Mouse (Mus musculus): ENCODE measurements around the gene Eml1.

The Eml1 gene

GRCm38 (mm10) chr12:108430964-108431363 is 60.2 kb downstream of the Eml1 start:
- DNase-seq: no peak

- DNase-seq: no peak
These were observed 61.0 kb downstream of the Eml1 start for GRCm38 (mm10) chr12:108431714-108432113.

GRCm38 (mm10) chr12:108432578-108432977 is 61.8 kb downstream of the Eml1 start:
- DNase-seq: peak; percentile 58

GRCm38 (mm10) chr12:108433030-108433429 is 62.3 kb downstream of the Eml1 start:
- DNase-seq: peak; percentile 19

- DNase-seq: no peak
These were observed 62.7 kb downstream of the Eml1 start for GRCm38 (mm10) chr12:108433498-108433897.

- DNase-seq: no peak
These were observed 64.8 kb downstream of the Eml1 start for GRCm38 (mm10) chr12:108435444-108436015.

GRCm38 (mm10) chr12:108436029-108436923 is 65.5 kb downstream of the Eml1 start:
- DNase-seq: no peak

GRCm38 (mm10) chr12:108437446-108437845 is 66.7 kb downstream of the Eml1 start:
- DNase-seq: no peak

- no peak for DNase-seq
These were observed 72.5 kb downstream of the Eml1 start for GRCm38 (mm10) chr12:108443271-108443670.

- DNase-seq: no peak
These were observed 73.0 kb downstream of the Eml1 start for GRCm38 (mm10) chr12:108443708-108444107.

GRCm38 (mm10) chr12:108444166-108445115 is 73.7 kb downstream of the Eml1 start:
- no peak for DNase-seq

GRCm38 (mm10) chr12:108446721-108447120 is 76.0 kb downstream of the Eml1 start:
- peak; percentile 32 for DNase-seq

- DNase-seq: no peak
These were observed 77.6 kb downstream of the Eml1 start for GRCm38 (mm10) chr12:108448396-108448795.

- no peak for DNase-seq
These were observed 79.2 kb downstream of the Eml1 start for GRCm38 (mm10) chr12:108449935-108450334.

GRCm38 (mm10) chr12:108450546-108450945 is 79.8 kb downstream of the Eml1 start:
- DNase-seq: no peak

GRCm38 (mm10) chr12:108452151-108452874 is 81.6 kb downstream of the Eml1 start:
- no peak for DNase-seq

- no peak for DNase-seq
These were observed 82.8 kb downstream of the Eml1 start for GRCm38 (mm10) chr12:108453561-108454044.

GRCm38 (mm10) chr12:108455004-108455403 is 84.2 kb downstream of the Eml1 start:
- DNase-seq: peak; percentile 71

- DNase-seq: no peak
These were observed 102.1 kb downstream of the Eml1 start for GRCm38 (mm10) chr12:108472898-108473297.

GRCm38 (mm10) chr12:108474440-108474839 is 103.7 kb downstream of the Eml1 start:
- no peak for DNase-seq

GRCm38 (mm10) chr12:108478714-108479113 is 108.0 kb downstream of the Eml1 start:
- no peak for DNase-seq

- no peak for DNase-seq
These were observed 110.1 kb downstream of the Eml1 start for GRCm38 (mm10) chr12:108480704-108481365.
